Comparison of ENCODE assay signal across 16 mouse cellular contexts in genomic region chr8:46928718-46929117, GRCm38 (mm10). TPM values are rescaled to one million over a fixed set of nuclear protein-coding genes. Genes with fewer than 3 reads are reported as not detected.
"Had no signal": no experiment of that assay in that cellular context is flagged by ENCODE, and none has a peak within 500 bp of the region (broad histone marks: within the 10 kb centered on the region; RNA-seq: fewer than 3 reads in every experiment).

No protein-coding gene starts in this region.

- H3K36me3 ChIP-seq: midbrain, embryonic 10.5 days; midbrain, embryonic 12.5 days; neural tube, embryonic 12.5 days; stomach, embryonic 15.5 days had no signal

- H3K27ac ChIP-seq: midbrain, embryonic 10.5 days; midbrain, embryonic 12.5 days; neural tube, embryonic 12.5 days; stomach, embryonic 15.5 days; stomach, postnatal 0 days had no signal

- H3K27me3 ChIP-seq: neural tube, embryonic 12.5 days; stomach, embryonic 15.5 days had no signal

- ATAC-seq: midbrain, embryonic 16.5 days had no signal

- H3K4me3 ChIP-seq: midbrain, embryonic 10.5 days; midbrain, embryonic 12.5 days; neural tube, embryonic 12.5 days; stomach, embryonic 15.5 days had no signal

- DNase-seq: lung, adult 18-20 months; lung, embryonic 14.5 days; lung, postnatal 10 days; lung, postnatal 4 days; midbrain, embryonic 14.5 days; right cerebral cortex, postnatal 14 days; thymus, adult 2 months; thymus, postnatal 14 days; thymus, postnatal 36 days had no signal

- H3K4me1 ChIP-seq: stomach, embryonic 15.5 days had no signal

RNA-seq across cellular contexts. Expression of gene Enpp6, which starts 58.0 kb away (rescaled TPM):
- total RNA-seq: neutrophil, adult 5-6 weeks had no signal
- polyA plus RNA-seq: midbrain, embryonic 14.5 days had no signal
